Mouse (Mus musculus) macrophage (primary cell): Measurements from ENCODE around the gene Fbxl13. TPM values are rescaled to one million over a fixed set of nuclear protein-coding genes. Genes with fewer than 3 reads are reported as not detected.

Experiments used
- H3K27ac ChIP-seq: fragments of 350-480 bp; formaldehyde crosslinking; 2 replicates; pipeline ENCODE4 v1.9.0; 2021
- H3K36me3 ChIP-seq: fragments of 350-480 bp; formaldehyde crosslinking; 2 replicates; pipeline ENCODE4 v1.9.0; 2021; ENCODE audit errors: inconsistent target
- H3K4me3 ChIP-seq: fragments of 350-480 bp; formaldehyde crosslinking; 2 replicates; pipeline ENCODE4 v1.9.0; 2021; ENCODE audit errors: inconsistent target
- H3K79me2 ChIP-seq: fragments of 350-480 bp; formaldehyde crosslinking; 2 replicates; pipeline ENCODE4 v1.9.0; 2021; ENCODE audit errors: inconsistent target
- WGBS: methylation state at CpG from one replicate; pipeline ENCODE4 v1.1.7; 2026; ENCODE audit warnings: inconsistent platforms; ENCODE audit not compliant: missing documents; 5-methylcytosine and 5-hydroxymethylcytosine counted together
- polyA plus RNA-seq: library from polyadenylated mRNA; stranded (reverse); fragments of 250-400 nt; gene quantifications from 3 replicates; pipeline ENCODE4 v1.2.4, GENCODE M21; 2018; ENCODE audit warnings: inconsistent platforms

Fbxl13 gene
- polyA plus RNA-seq, 1 experiment from 2014 or later: not detected

- no peaks in the 10 kb centered on the region for H3K36me3 ChIP-seq
- H3K79me2 ChIP-seq: no peaks in the 10 kb centered on the region
- no peak overlapping the region for H3K4me3 ChIP-seq
- H3K27ac ChIP-seq: no peak overlapping the region
- 81% methylated on average over 4 of the region's 4 CpGs for WGBS
These were observed 103.2 kb downstream of the Fbxl13 start for GRCm38 (mm10) chr5:21542226-21542625.

GRCm38 (mm10) chr5:21532921-21533320, 112.5 kb downstream of the Fbxl13 start:
- H3K79me2 ChIP-seq: no peaks in the 10 kb centered on the region
- no peak overlapping the region for H3K27ac ChIP-seq
- H3K4me3 ChIP-seq: no peak overlapping the region
- 100% methylated on average over 5 of the region's 5 CpGs for WGBS
- no peaks in the 10 kb centered on the region for H3K36me3 ChIP-seq

DNA sequence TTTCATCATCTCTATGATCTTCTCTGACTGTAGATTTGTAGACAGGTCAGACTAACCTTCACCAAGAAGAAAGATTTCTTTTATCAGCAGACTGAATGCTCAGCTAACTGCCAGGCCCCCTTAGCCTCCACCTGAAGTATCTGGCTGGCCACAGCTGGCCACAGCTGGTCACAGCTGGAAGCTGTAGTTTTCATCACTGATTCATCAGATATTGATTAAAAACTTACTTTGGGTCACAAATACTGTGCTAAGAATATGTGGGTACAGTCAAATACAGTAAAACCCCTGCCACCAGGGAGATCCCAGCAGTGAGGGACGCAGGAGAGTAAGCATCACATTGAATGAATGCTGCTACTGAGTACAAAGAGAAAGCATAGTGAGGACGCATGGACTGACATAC, 113.3 kb downstream of the Fbxl13 start:
- H3K4me3 ChIP-seq: no peak overlapping the region
- WGBS: 100% methylated on average over 2 of the region's 2 CpGs
- no peak overlapping the region for H3K27ac ChIP-seq
- H3K36me3 ChIP-seq: no peaks in the 10 kb centered on the region
- no peaks in the 10 kb centered on the region for H3K79me2 ChIP-seq

DNA sequence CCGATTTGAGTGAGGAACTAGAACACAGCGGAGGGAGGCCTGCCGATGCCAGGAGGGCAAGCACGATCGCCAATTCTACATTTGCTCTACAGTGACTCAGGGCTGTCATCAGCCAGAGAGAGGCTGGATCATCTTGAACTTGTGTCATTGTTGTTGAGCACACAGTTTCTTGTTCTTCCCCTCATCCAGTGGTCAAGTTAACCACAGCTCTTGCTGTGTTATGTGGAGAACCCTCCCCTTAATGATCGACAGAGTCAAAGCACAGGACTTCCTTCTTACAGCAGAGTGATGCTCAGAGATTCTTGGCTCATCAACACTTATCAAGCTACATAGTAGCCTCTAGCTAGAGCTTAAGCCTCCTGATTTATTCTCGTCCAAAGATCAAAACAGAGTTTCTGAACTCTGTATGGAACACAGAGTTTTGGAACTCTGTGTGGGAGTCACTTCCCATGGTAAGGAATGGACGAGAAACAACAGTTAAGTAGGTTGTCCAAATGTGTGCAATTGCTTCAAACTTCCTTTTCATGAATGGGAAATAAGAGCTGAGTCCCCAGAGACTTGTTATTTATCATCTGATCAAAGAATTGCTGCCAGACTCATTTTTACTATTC, 116.2 kb downstream of the Fbxl13 start:
- 51% methylated on average over 8 of the region's 8 CpGs for WGBS
- no peaks in the 10 kb centered on the region for H3K36me3 ChIP-seq
- H3K4me3 ChIP-seq: no peak overlapping the region
- no peaks in the 10 kb centered on the region for H3K79me2 ChIP-seq
- H3K27ac ChIP-seq: no peak overlapping the region

- no peaks in the 10 kb centered on the region for H3K36me3 ChIP-seq
- 59% methylated on average over 15 of the region's 15 CpGs for WGBS
- no peaks in the 10 kb centered on the region for H3K79me2 ChIP-seq
- H3K4me3 ChIP-seq: no peak overlapping the region
- no peak overlapping the region for H3K27ac ChIP-seq
These were observed 117.2 kb downstream of the Fbxl13 start for GRCm38 (mm10) chr5:21528068-21528842.

- 81% methylated on average over 4 of the region's 4 CpGs for WGBS
- Histone ChIP-seq H3K4me3 (no peak overlapping the region), H3K36me3 (no peaks in the 10 kb centered on the region)
These were observed 117.9 kb downstream of the Fbxl13 start for GRCm38 (mm10) chr5:21527488-21527911.

DNA sequence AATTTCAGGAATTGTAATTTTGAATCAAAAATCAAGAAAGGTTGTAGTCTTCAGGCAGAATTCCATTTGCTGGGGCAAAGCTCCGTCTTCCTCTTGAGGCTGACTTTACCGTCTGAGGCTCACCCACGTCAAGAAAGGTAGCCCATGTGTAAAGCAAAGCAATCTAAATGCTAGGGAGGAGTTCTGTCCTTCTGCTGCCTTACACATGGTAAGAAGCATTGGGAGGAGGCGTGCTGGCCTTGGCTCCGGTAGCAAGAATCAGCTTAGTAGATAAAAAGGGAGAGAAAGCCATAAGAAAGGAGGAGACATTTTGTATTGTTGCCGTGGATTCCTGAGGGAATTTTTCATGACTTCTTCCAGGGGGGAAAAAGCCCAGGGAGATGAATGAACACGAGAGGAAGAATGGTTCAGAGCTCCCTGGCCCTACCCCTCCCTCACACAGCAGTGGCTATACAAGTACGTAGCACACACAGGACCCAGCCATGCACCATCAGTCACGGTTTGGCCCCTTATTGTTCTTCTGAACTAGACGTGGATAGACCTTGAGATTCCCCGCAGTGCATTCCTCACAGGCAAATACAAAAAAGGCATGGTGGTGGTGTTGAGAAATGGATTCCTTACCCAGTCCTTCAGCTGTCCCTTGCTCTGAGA, 118.5 kb downstream of the Fbxl13 start:
- no peak overlapping the region for H3K27ac ChIP-seq
- no peaks in the 10 kb centered on the region for H3K36me3 ChIP-seq
- 94% methylated on average over 10 of the region's 11 CpGs for WGBS
- H3K79me2 ChIP-seq: no peaks in the 10 kb centered on the region
- no peak overlapping the region for H3K4me3 ChIP-seq

More at GRCm38 (mm10) chr5:21527488-21527911, 117.9 kb downstream of the Fbxl13 start:
- Histone ChIP-seq H3K27ac (no peak overlapping the region), H3K79me2 (no peaks in the 10 kb centered on the region)

DNA sequence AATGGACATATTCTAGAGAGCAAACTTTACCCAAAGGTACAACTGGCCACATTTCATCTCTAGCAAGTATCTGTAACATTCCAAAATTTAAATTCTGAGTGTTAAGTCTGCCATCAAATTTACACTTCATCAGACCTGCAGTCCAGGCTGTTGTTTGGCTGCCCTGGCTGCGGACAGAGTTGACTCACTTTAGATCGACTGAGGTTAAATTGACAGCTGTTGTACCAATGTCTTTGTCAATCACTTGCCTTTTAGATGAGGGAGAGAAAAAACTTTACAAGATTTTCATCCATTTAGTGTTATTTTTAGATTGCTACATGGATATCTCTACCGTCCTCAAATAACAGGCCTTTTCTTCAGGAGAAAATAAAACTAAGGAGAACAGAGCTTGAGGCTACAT, 126.3 kb downstream of the Fbxl13 start:
- Histone ChIP-seq H3K36me3 (no peaks in the 10 kb centered on the region), H3K79me2 (no peaks in the 10 kb centered on the region), H3K4me3 (no peak overlapping the region), H3K27ac (no peak overlapping the region)
- whole genome bisulfite sequencing: 93% methylated on average over 3 of the region's 3 CpGs

- Histone ChIP-seq H3K36me3 (no peaks in the 10 kb centered on the region), H3K4me3 (no peak overlapping the region), H3K79me2 (no peaks in the 10 kb centered on the region), H3K27ac (no peak overlapping the region)
- WGBS: 94% methylated on average over 4 of the region's 4 CpGs
These were observed 127.2 kb downstream of the Fbxl13 start for GRCm38 (mm10) chr5:21518207-21518606.

DNA sequence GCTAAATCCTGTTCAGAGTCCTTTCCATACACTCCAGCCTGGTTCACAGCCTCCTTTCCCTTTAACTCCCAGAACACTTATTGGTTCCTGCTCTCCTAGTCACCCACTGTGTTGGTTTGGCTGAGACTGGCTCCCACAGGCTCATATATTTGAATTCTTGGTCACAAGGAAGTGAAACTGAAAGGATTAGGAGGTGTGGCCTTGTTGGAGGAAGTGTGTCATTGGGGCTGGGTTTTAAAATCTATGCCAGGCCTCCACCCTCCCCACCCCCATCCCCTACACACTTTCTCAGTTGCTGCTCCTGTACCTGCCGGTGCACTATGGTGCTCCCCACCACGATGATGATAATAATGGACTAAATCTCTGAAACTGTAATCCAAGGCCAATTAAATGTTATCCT, 127.9 kb downstream of the Fbxl13 start:
- H3K36me3 ChIP-seq: no peaks in the 10 kb centered on the region
- peak overlapping the region; percentile 25; the same call in 1 of the 2 replicates for H3K27ac ChIP-seq
- 85% methylated on average over 2 of the region's 2 CpGs for WGBS
- H3K4me3 ChIP-seq: no peak overlapping the region
- H3K79me2 ChIP-seq: no peaks in the 10 kb centered on the region

- 98% methylated on average over 9 of the region's 10 CpGs for WGBS
- Histone ChIP-seq H3K4me3 (no peak overlapping the region), H3K27ac (no peak overlapping the region), H3K79me2 (no peaks in the 10 kb centered on the region), H3K36me3 (no peaks in the 10 kb centered on the region)
These were observed 132.1 kb downstream of the Fbxl13 start for GRCm38 (mm10) chr5:21513363-21513762.

GRCm38 (mm10) chr5:21509801-21510200, 135.6 kb downstream of the Fbxl13 start:
- WGBS: 51% methylated on average over 2 of the region's 4 CpGs
- Histone ChIP-seq H3K79me2 (no peaks in the 10 kb centered on the region), H3K36me3 (no peaks in the 10 kb centered on the region), H3K27ac (no peak overlapping the region), H3K4me3 (no peak overlapping the region)

- 92% methylated on average over 1 of the region's 1 CpGs for WGBS
- Histone ChIP-seq H3K79me2 (no peaks in the 10 kb centered on the region), H3K4me3 (no peak overlapping the region), H3K36me3 (no peaks in the 10 kb centered on the region), H3K27ac (no peak overlapping the region)
These were observed 138.5 kb downstream of the Fbxl13 start for GRCm38 (mm10) chr5:21506887-21507286.

- H3K27ac ChIP-seq: no peak overlapping the region
These were observed 140.3 kb downstream of the Fbxl13 start for GRCm38 (mm10) chr5:21505159-21505558.

More at GRCm38 (mm10) chr5:21505159-21505558, 140.3 kb downstream of the Fbxl13 start:
- Histone ChIP-seq H3K79me2 (no peaks in the 10 kb centered on the region), H3K4me3 (no peak overlapping the region), H3K36me3 (no peaks in the 10 kb centered on the region)
- 73% methylated on average over 8 of the region's 8 CpGs for WGBS
